Mouse (Mus musculus) naive thymus-derived CD4-positive, alpha-beta T cell, adult 2 months (primary cell): ENCODE measurements around the gene Mgarp.
"Not testable (repeated sequence)": the region's sequence is repeated elsewhere in the genome, so short reads cannot be mapped to it uniquely, and the experiment has no call there.

Experiments
- DNase-seq: peaks from one replicate; pipeline ENCODE4 v3.0.0-alpha.2; 2011; ENCODE audit warnings: low read depth

Gene Mgarp

GRCm38 (mm10) chr3:51396219-51397068 lies at the start of gene Mgarp:
Mgarp (minus strand) TSS chr3:51396738.
- peak; percentile 79 for DNase-seq

GRCm38 (mm10) chr3:51434871-51435595 lies 38.5 kb upstream of the Mgarp start:
- DNase-seq, result no peak

- DNase-seq, result not testable (repeated sequence)
Observed at GRCm38 (mm10) chr3:51434364-51434763, 37.8 kb upstream of the Mgarp start.

- no peak for DNase-seq
Observed at GRCm38 (mm10) chr3:51425394-51425793, 28.9 kb upstream of the Mgarp start.

GRCm38 (mm10) chr3:51421921-51422320 lies 25.4 kb upstream of the Mgarp start:
- no peak for DNase-seq

- no peak for DNase-seq
Observed at GRCm38 (mm10) chr3:51417966-51418365, 21.4 kb upstream of the Mgarp start.

GRCm38 (mm10) chr3:51417485-51417884 lies 20.9 kb upstream of the Mgarp start:
- no peak for DNase-seq

- DNase-seq, result no peak
Observed at GRCm38 (mm10) chr3:51417135-51417458, 20.6 kb upstream of the Mgarp start.

- peak; percentile 76 for DNase-seq
Observed at GRCm38 (mm10) chr3:51416364-51417134, 20.0 kb upstream of the Mgarp start.

GRCm38 (mm10) chr3:51416073-51416363 lies 19.5 kb upstream of the Mgarp start:
- no peak for DNase-seq

- peak; percentile 97 for DNase-seq
Observed at GRCm38 (mm10) chr3:51415098-51416072, 18.8 kb upstream of the Mgarp start, which contains the start of gene Naa15. Naa15 (plus strand) TSS chr3:51415148.

- DNase-seq, result no peak
Observed at GRCm38 (mm10) chr3:51413276-51413675, 16.7 kb upstream of the Mgarp start.

- no peak for DNase-seq
Observed at GRCm38 (mm10) chr3:51412457-51412856, 15.9 kb upstream of the Mgarp start.

- DNase-seq, result peak; percentile 99
Observed at GRCm38 (mm10) chr3:51408561-51409183, 12.1 kb upstream of the Mgarp start, which contains the start of gene Ndufc1. Ndufc1 (minus strand) TSS chr3:51408988.

GRCm38 (mm10) chr3:51407870-51408560 lies 11.5 kb upstream of the Mgarp start:
- no peak for DNase-seq

- no peak for DNase-seq
Observed at GRCm38 (mm10) chr3:51402628-51403027, 6.1 kb upstream of the Mgarp start.

GRCm38 (mm10) chr3:51402054-51402453 lies 5.5 kb upstream of the Mgarp start:
- not testable (repeated sequence) for DNase-seq

- no peak for DNase-seq
Observed at GRCm38 (mm10) chr3:51400682-51401081, 4.1 kb upstream of the Mgarp start.

- no peak for DNase-seq
Observed at GRCm38 (mm10) chr3:51399531-51399930, 3.0 kb upstream of the Mgarp start.

GRCm38 (mm10) chr3:51398667-51399066 lies 2.1 kb upstream of the Mgarp start:
- DNase-seq, result no peak
